Mouse (Mus musculus): ENCODE measurements around the gene Mon2. TPM values are rescaled to one million over a fixed set of nuclear protein-coding genes. Genes with fewer than 3 reads are reported as not detected.

Gene Mon2
- polyA plus RNA-seq, 1 experiment, result 42.6 TPM

DNA sequence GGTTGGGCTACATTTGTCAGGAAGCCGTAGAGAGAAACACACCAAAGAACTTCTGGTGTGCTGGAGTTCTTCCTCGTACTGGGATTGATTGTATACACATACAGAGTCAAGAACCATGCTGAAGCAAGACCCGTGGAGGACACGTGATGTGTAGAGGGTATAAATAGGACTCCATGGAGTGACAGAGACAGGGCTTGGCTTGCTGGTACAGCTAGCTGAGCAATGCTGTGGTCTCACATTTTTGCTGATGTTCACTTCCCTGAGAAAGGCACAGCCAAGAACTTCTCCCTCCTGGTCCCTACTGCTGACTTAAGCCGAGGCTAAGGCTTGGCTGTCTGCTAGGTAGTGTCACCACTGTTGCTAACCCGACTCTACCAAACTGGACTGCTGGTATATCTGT, 15.5 kb downstream of the Mon2 start:
- 85% methylated on average over 6 of the region's 6 CpGs for WGBS
- H3K27ac ChIP-seq (ENCODE audit: insufficient read depth, low read depth, low read length), result peak overlapping the region; percentile 3; the same call in 1 of the 2 replicates
- TF ChIP-seq CTCF (conservative IDR thresholded peaks at IDR 0.05; ENCODE audit: insufficient read depth, insufficient read length, low read depth, low read length) (no peak), POLR2A (IDR thresholded peaks at IDR 0.05; ENCODE audit: low read depth, low read length) (no peak)

DNA sequence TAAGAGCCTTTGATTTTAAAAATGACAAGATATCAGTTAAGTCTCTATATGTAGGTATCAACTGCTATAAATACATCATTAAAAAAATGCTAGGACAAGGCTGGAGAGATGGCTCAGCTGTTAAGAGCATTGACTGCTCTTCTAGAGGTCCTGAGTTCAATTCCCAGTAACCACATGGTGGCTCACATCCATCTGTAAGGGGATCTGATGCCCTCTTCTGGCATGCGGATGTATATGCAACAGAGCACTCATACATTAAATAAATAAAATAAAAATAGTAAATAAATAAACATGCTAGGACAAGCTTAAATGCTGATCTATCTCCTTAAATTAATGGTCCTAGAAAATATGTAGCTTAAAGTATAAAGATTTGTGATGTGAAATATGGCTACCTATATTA, 19.2 kb downstream of the Mon2 start:
- Histone ChIP-seq H3K4me1 (ENCODE audit: control insufficient read depth, insufficient read depth, low read length) (no peaks in the 10 kb centered on the region), H3K27me3 (replicated peaks; ENCODE audit: control insufficient read depth, insufficient read depth, low read length) (no peaks in the 10 kb centered on the region), H3K27ac (ENCODE audit: insufficient read depth, low read depth, low read length) (no peak overlapping the region), H3K4me3 (ENCODE audit: insufficient read depth, low read depth, low read length) (no peak overlapping the region), H3K36me3 (ENCODE audit: control insufficient read depth, insufficient read depth, low read length) (no peaks in the 10 kb centered on the region; the same call in 1 of the 2 replicates)
- 92% methylated on average over 1 of the region's 1 CpGs for WGBS
- DNase-seq, result no peak
- TF ChIP-seq POLR2A (IDR thresholded peaks at IDR 0.05; ENCODE audit: low read depth, low read length), result no peak
- TF ChIP-seq CTCF (conservative IDR thresholded peaks at IDR 0.05; ENCODE audit: insufficient read depth, insufficient read length, low read depth, low read length), result no peak; the same call in 1 of the 2 replicates

More for the DNA sequence above, 15.5 kb downstream of the Mon2 start:
- no peak for DNase-seq
- no peaks in the 10 kb centered on the region for H3K27me3 ChIP-seq (replicated peaks; ENCODE audit: control insufficient read depth, insufficient read depth, low read length)
- H3K36me3 ChIP-seq (ENCODE audit: control insufficient read depth, insufficient read depth, low read length), result no peaks in the 10 kb centered on the region; the same call in 1 of the 2 replicates
- H3K4me1 ChIP-seq (ENCODE audit: control insufficient read depth, insufficient read depth, low read length), result no peaks in the 10 kb centered on the region
- no peak overlapping the region for H3K4me3 ChIP-seq (ENCODE audit: insufficient read depth, low read depth, low read length)

DNA sequence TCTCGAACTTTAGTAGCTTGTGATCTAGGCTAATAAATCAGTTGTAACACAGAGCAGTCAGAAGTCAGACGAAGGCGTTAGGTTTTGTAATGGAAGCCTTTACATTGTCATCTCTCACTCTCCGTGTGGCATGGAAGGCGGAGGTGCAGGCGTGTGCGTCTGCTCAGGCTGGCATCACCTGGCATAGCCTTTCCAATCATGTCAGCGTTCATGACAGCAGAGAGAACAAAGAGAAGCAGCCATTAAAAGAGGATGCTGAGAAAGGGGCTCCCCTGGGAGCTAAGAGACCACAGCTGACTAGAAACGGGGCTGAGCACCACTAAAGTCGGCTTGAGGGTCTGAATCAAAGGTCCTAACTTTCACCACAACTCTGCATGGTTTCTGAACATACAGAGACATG, 19.8 kb downstream of the Mon2 start:
- Histone ChIP-seq H3K27me3 (replicated peaks; ENCODE audit: control insufficient read depth, insufficient read depth, low read length) (no peaks in the 10 kb centered on the region), H3K4me1 (ENCODE audit: control insufficient read depth, insufficient read depth, low read length) (no peaks in the 10 kb centered on the region), H3K27ac (ENCODE audit: insufficient read depth, low read depth, low read length) (no peak overlapping the region), H3K36me3 (ENCODE audit: control insufficient read depth, insufficient read depth, low read length) (no peaks in the 10 kb centered on the region; the same call in 1 of the 2 replicates), H3K4me3 (ENCODE audit: insufficient read depth, low read depth, low read length) (no peak overlapping the region)
- TF ChIP-seq CTCF (conservative IDR thresholded peaks at IDR 0.05; ENCODE audit: insufficient read depth, insufficient read length, low read depth, low read length) (no peak), POLR2A (IDR thresholded peaks at IDR 0.05; ENCODE audit: low read depth, low read length) (no peak)
- DNase-seq, result no peak
- WGBS, result 84% methylated on average over 10 of the region's 10 CpGs

DNA sequence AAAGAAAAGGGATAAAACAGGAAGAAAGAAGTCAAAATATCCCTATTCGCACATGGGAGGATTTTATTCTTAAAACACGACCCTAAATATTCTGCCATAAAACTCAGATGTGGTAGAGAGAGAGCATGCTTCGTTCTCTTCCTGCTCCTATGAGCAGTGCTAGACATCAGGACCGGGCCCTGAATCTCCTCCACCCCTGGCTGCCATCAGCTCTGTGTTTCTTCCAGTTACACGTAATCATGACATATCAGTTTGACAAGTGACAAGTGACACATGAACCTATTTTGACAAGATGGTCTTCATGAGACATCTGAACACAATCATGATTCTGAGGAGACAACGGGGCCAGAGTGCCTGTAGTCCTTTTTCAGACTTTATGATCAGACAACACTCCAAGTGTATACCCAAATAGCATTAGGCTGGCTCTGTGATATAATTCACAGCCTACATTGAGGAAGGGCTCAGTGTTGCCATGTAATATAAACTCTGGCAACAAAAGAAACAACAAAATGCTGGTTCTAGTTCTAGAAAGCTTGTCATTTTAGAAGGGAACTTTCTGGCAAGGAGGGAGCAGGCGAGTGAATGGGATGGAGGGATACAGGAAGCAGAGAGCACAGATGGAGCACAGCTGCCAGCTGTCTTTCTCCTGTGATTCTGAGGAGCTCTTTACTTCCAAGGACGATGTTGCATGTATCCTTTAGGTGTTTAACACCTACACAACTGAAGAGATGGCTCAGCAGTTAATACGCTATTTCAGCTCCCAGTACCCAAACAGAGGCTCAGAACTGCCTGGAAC, 20.9 kb downstream of the Mon2 start:
- DNase-seq, result no peak
- no peaks in the 10 kb centered on the region; the same call in 1 of the 2 replicates for H3K36me3 ChIP-seq (ENCODE audit: control insufficient read depth, insufficient read depth, low read length)
- WGBS, result 84% methylated on average over 9 of the region's 9 CpGs
- no peak overlapping the region for H3K4me3 ChIP-seq (ENCODE audit: insufficient read depth, low read depth, low read length)
- no peaks in the 10 kb centered on the region for H3K4me1 ChIP-seq (ENCODE audit: control insufficient read depth, insufficient read depth, low read length)
- no peaks in the 10 kb centered on the region for H3K27me3 ChIP-seq (replicated peaks; ENCODE audit: control insufficient read depth, insufficient read depth, low read length)
- no peak for TF ChIP-seq POLR2A (IDR thresholded peaks at IDR 0.05; ENCODE audit: low read depth, low read length)
- no peak for TF ChIP-seq CTCF (conservative IDR thresholded peaks at IDR 0.05; ENCODE audit: insufficient read depth, insufficient read length, low read depth, low read length)
- no peak overlapping the region for H3K27ac ChIP-seq (ENCODE audit: insufficient read depth, low read depth, low read length)

DNA sequence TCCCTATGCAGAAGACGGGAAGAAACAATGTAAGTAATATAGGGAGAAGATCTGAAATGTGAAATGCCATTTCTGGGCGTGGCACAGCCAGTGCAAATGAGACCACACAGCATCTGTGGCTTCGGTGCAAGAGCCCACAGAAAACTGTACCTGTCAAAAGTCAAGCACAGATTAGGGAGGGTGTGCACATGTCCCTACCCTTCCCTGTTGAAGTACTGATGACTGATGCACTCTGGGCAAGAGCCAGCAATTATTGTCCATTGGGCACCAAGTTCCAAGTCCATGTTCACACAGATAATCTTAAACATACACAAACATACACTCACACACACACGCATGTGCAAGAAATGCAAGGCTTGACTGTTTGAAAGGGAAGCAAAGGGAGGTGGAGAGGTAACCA, 22.7 kb downstream of the Mon2 start:
- Histone ChIP-seq H3K4me3 (ENCODE audit: insufficient read depth, low read depth, low read length) (no peak overlapping the region), H3K27me3 (replicated peaks; ENCODE audit: control insufficient read depth, insufficient read depth, low read length) (no peaks in the 10 kb centered on the region)

DNA sequence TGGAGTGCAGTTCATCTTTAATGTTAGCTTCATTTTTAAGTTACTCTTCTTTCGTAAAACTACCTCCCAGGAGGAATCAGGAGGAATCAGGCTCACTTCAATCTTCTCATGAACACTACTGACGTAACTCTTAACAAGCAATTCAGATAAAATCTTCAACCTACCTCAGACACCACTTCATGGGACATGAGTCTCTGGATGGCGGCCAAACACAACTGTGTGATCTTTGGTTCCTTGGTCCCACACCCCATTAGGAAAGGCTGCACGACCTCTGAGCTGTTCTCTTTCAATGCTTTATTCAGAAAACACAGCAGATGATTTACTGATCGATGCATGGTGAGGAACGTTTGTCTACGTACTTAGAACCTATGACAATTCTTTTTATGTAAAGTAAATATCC, 24.3 kb downstream of the Mon2 start:
- no peak overlapping the region for H3K4me3 ChIP-seq (ENCODE audit: insufficient read depth, low read depth, low read length)
- 40% methylated on average over 7 of the region's 7 CpGs for WGBS
- peaks cover 2% of the 10 kb centered on the region; the same call in 1 of the 2 replicates for H3K36me3 ChIP-seq (ENCODE audit: control insufficient read depth, insufficient read depth, low read length)
- H3K4me1 ChIP-seq (ENCODE audit: control insufficient read depth, insufficient read depth, low read length), result no peaks in the 10 kb centered on the region
- H3K27ac ChIP-seq (ENCODE audit: insufficient read depth, low read depth, low read length), result no peak overlapping the region
- TF ChIP-seq CTCF (conservative IDR thresholded peaks at IDR 0.05; ENCODE audit: insufficient read depth, insufficient read length, low read depth, low read length) (no peak), POLR2A (IDR thresholded peaks at IDR 0.05; ENCODE audit: low read depth, low read length) (no peak)
- no peaks in the 10 kb centered on the region for H3K27me3 ChIP-seq (replicated peaks; ENCODE audit: control insufficient read depth, insufficient read depth, low read length)
- peak; percentile 52 for DNase-seq

More for the DNA sequence above, 22.7 kb downstream of the Mon2 start:
- Histone ChIP-seq H3K36me3 (ENCODE audit: control insufficient read depth, insufficient read depth, low read length) (peaks cover 2% of the 10 kb centered on the region; the same call in 1 of the 2 replicates), H3K27ac (ENCODE audit: insufficient read depth, low read depth, low read length) (no peak overlapping the region), H3K4me1 (ENCODE audit: control insufficient read depth, insufficient read depth, low read length) (no peaks in the 10 kb centered on the region)
- no peak for DNase-seq
- WGBS, result 87% methylated on average over 4 of the region's 4 CpGs
- TF ChIP-seq CTCF (conservative IDR thresholded peaks at IDR 0.05; ENCODE audit: insufficient read depth, insufficient read length, low read depth, low read length), result no peak
- TF ChIP-seq POLR2A (IDR thresholded peaks at IDR 0.05; ENCODE audit: low read depth, low read length), result no peak

DNA sequence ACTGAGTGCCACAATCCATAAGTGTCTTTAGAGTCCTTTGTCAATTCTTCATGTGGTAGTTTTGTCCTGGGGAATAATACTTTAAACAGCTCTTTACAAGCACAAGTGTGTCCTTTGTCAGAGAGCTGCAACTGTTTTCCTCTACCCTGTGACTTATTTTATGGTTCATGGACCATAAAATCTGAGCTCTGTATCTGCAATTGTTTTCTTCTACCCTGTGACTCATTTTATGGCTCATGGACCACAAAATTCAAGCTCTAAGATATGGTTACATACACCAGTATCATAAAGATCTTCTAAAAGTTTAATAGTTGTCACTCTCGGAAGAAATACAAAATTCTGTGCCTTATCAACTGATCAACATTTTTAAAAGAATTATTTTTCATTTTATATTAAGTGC, 27.6 kb downstream of the Mon2 start:
- 64% methylated on average over 1 of the region's 1 CpGs for WGBS

More for the DNA sequence above, 27.6 kb downstream of the Mon2 start:
- TF ChIP-seq CTCF (conservative IDR thresholded peaks at IDR 0.05; ENCODE audit: insufficient read depth, insufficient read length, low read depth, low read length) (no peak), POLR2A (IDR thresholded peaks at IDR 0.05; ENCODE audit: low read depth, low read length) (no peak)
- no peak for DNase-seq
- no peak overlapping the region for H3K4me3 ChIP-seq (ENCODE audit: insufficient read depth, low read depth, low read length)
- no peaks in the 10 kb centered on the region for H3K27me3 ChIP-seq (replicated peaks; ENCODE audit: control insufficient read depth, insufficient read depth, low read length)
- H3K4me1 ChIP-seq (ENCODE audit: control insufficient read depth, insufficient read depth, low read length), result no peaks in the 10 kb centered on the region
- H3K36me3 ChIP-seq (ENCODE audit: control insufficient read depth, insufficient read depth, low read length), result peaks cover 2% of the 10 kb centered on the region; the same call in 1 of the 2 replicates
- no peak overlapping the region for H3K27ac ChIP-seq (ENCODE audit: insufficient read depth, low read depth, low read length)

Measured in kidney, adult 2 months (tissue).